19 mouse cellular contexts compared by ENCODE assay signal in genomic region chr7:82725006-82725636, GRCm38 (mm10).
A peak's percentile ranks its signal among the peaks of the same experiment; 100 is the strongest.
DNase-seq lines count a peak whose midpoint lies in the region; ATAC-seq and TF ChIP-seq lines count a peak whose summit lies in the region.
"Had no signal": no experiment of that assay in that cellular context is flagged by ENCODE, and none has a peak within 500 bp of the region (broad histone marks: within the 10 kb centered on the region; RNA-seq: fewer than 3 reads in every experiment).

No protein-coding gene starts in this region.

- no peaks in the 10 kb centered on the region for H3K9me3 ChIP-seq in kidney, embryonic 16.5 days (ENCODE audit: low read length)
- H3K9me3 ChIP-seq in limb, embryonic 10.5 days (replicated peaks) = no peaks in the 10 kb centered on the region
- H3K9me3 ChIP-seq: heart, embryonic 15.5 days; hindbrain, embryonic 15.5 days; megakaryocyte, embryonic 14.5 days had no signal

- DNase-seq in embryo, embryonic 10 days (ENCODE audit: low spot score) = peak; percentile 28
- DNase-seq in embryo, embryonic 10.5 days (ENCODE audit: low spot score) = no peak
- peak; percentile 11 for DNase-seq in kidney, adult 2 months
- DNase-seq in ZHBTc4 (ENCODE audit: low read depth, low spot score) = peak; percentile 70
- no peak for DNase-seq in limb, embryonic 10.5 days (ENCODE audit: low spot score)
- DNase-seq in layer of hippocampus, adult 11-12 months (ENCODE audit: low spot score) = no peak
- no peak for DNase-seq in right cerebral cortex, adult 2 months (ENCODE audit: low spot score in 2 of 2)
- DNase-seq: cerebellum, adult 8-10 months; gastrocnemius, adult 2 months; kidney, adult 18-20 months; kidney, postnatal 25 days; liver, postnatal 0 days; lung, postnatal 14 days; right cerebral cortex, postnatal 25 days had no signal

- H3K9ac ChIP-seq in kidney, embryonic 16.5 days (replicated peaks; ENCODE audit: low read length) = no peak overlapping the region
- H3K9ac ChIP-seq: heart, embryonic 15.5 days; hindbrain, embryonic 15.5 days; liver, postnatal 0 days had no signal

- 74% methylated on average over 5 of the region's 5 CpGs for WGBS in kidney, adult 2 months
- WGBS in kidney, embryonic 16.5 days = 62% methylated on average over 5 of the region's 5 CpGs
- 77% methylated on average over 5 of the region's 5 CpGs for WGBS in limb, embryonic 10.5 days

- no peaks in the 10 kb centered on the region for H3K36me3 ChIP-seq in kidney, adult 2 months (ENCODE audit: control insufficient read depth, insufficient read depth, low read length)
- H3K36me3 ChIP-seq in kidney, embryonic 16.5 days (ENCODE audit: insufficient read depth, low read length) = no peaks in the 10 kb centered on the region
- H3K36me3 ChIP-seq in limb, embryonic 10.5 days = no peaks in the 10 kb centered on the region
- H3K36me3 ChIP-seq: heart, embryonic 15.5 days; hindbrain, embryonic 15.5 days had no signal

- H3K4me2 ChIP-seq in kidney, embryonic 16.5 days (replicated peaks; ENCODE audit: low read depth, low read length) = no peak overlapping the region
- H3K4me2 ChIP-seq: heart, embryonic 15.5 days; hindbrain, embryonic 15.5 days had no signal

- TF ChIP-seq POLR2A in kidney, adult 2 months (IDR thresholded peaks at IDR 0.05; ENCODE audit: low read depth, low read length) = no peak

- H3K4me3 ChIP-seq in kidney, adult 2 months (ENCODE audit: insufficient read depth, low read depth, low read length) = no peak overlapping the region
- H3K4me3 ChIP-seq in kidney, embryonic 16.5 days (ENCODE audit: low read length) = no peak overlapping the region
- H3K4me3 ChIP-seq in limb, embryonic 10.5 days = no peak overlapping the region
- H3K4me3 ChIP-seq: gastrocnemius, adult 2 months; heart, embryonic 15.5 days; hindbrain, embryonic 15.5 days; megakaryocyte, embryonic 14.5 days had no signal

- no peaks in the 10 kb centered on the region for H3K27me3 ChIP-seq in kidney, adult 2 months (replicated peaks; ENCODE audit: control insufficient read depth, insufficient read depth, low read length)
- no peaks in the 10 kb centered on the region for H3K27me3 ChIP-seq in kidney, embryonic 16.5 days (ENCODE audit: insufficient read depth, low read length)
- no peaks in the 10 kb centered on the region for H3K27me3 ChIP-seq in limb, embryonic 10.5 days (ENCODE audit: low read depth, poor library complexity, severe bottlenecking)
- H3K27me3 ChIP-seq: heart, embryonic 15.5 days; hindbrain, embryonic 15.5 days; megakaryocyte, embryonic 14.5 days had no signal

- no peak overlapping the region for H3K27ac ChIP-seq in kidney, adult 2 months (ENCODE audit: insufficient read depth, low read depth, low read length)
- no peak overlapping the region for H3K27ac ChIP-seq in kidney, embryonic 16.5 days (ENCODE audit: low read length)
- H3K27ac ChIP-seq in limb, embryonic 10.5 days = peak overlapping the region; percentile 86
- H3K27ac ChIP-seq: gastrocnemius, adult 2 months; heart, embryonic 15.5 days; hindbrain, embryonic 15.5 days had no signal

- no peaks in the 10 kb centered on the region for H3K4me1 ChIP-seq in kidney, adult 2 months (ENCODE audit: control insufficient read depth, insufficient read depth, low read length)
- H3K4me1 ChIP-seq in kidney, embryonic 16.5 days (ENCODE audit: insufficient read depth, low read length) = peaks cover 9% of the 10 kb centered on the region
- peaks cover 68% of the 10 kb centered on the region for H3K4me1 ChIP-seq in limb, embryonic 10.5 days
- H3K4me1 ChIP-seq: hindbrain, embryonic 15.5 days had no signal

- no peak for ATAC-seq in kidney, embryonic 16.5 days (ENCODE audit: low FRiP score, low TSS enrichment)
- ATAC-seq: forebrain, embryonic 16.5 days; liver, postnatal 0 days had no signal

- TF ChIP-seq CTCF in kidney, adult 2 months (conservative IDR thresholded peaks at IDR 0.05; ENCODE audit: insufficient read depth, insufficient read length, low read depth, low read length) = no peak

Comparison
In these comparisons a context has a peak if more than half of its experiments do, and no peak if none do; other contexts are left out.
1. DNase-seq: peak in embryo, embryonic 10 days (single experiment), kidney, adult 2 months (single experiment) and ZHBTc4 (single experiment); none in embryo, embryonic 10.5 days (single experiment), limb, embryonic 10.5 days (single experiment), layer of hippocampus, adult 11-12 months (single experiment) and right cerebral cortex, adult 2 months (0 of 2).